Mouse (Mus musculus): ENCODE measurements around the gene Klhdc9.
A peak's percentile ranks its signal among the peaks of the same experiment; 100 is the strongest.

The Klhdc9 gene

GRCm38 (mm10) chr1:171360656-171361055 lies at the start of gene Klhdc9:
TSS of gene Klhdc9 (minus strand) at chr1:171360798.
- peak; percentile 98 for DNase-seq (ENCODE audit: low spot score)

- DNase-seq (ENCODE audit: low spot score), result peak; percentile 4
Observed at GRCm38 (mm10) chr1:171410231-171410630, 49.6 kb upstream of the Klhdc9 start.

GRCm38 (mm10) chr1:171407263-171407662 lies 46.7 kb upstream of the Klhdc9 start:
- DNase-seq (ENCODE audit: low spot score), result no peak

GRCm38 (mm10) chr1:171402991-171403390 lies 42.4 kb upstream of the Klhdc9 start:
- no peak for DNase-seq (ENCODE audit: low spot score)

GRCm38 (mm10) chr1:171401821-171402220 lies 41.2 kb upstream of the Klhdc9 start:
- DNase-seq (ENCODE audit: low spot score), result no peak

- DNase-seq (ENCODE audit: low spot score), result no peak
Observed at GRCm38 (mm10) chr1:171390101-171390500, 29.5 kb upstream of the Klhdc9 start.

GRCm38 (mm10) chr1:171388376-171389102 lies 27.9 kb upstream of the Klhdc9 start, which contains the start of gene Arhgap30:
TSS of gene Arhgap30 (plus strand) at chr1:171388954.
- no peak for DNase-seq (ENCODE audit: low spot score)

GRCm38 (mm10) chr1:171387099-171387498 lies 26.5 kb upstream of the Klhdc9 start:
- DNase-seq (ENCODE audit: low spot score), result peak; percentile 72

- no peak for DNase-seq (ENCODE audit: low spot score)
Observed at GRCm38 (mm10) chr1:171385171-171385570, 24.6 kb upstream of the Klhdc9 start.

GRCm38 (mm10) chr1:171384361-171384760 lies 23.8 kb upstream of the Klhdc9 start:
- DNase-seq (ENCODE audit: low spot score), result no peak

- no peak for DNase-seq (ENCODE audit: low spot score)
Observed at GRCm38 (mm10) chr1:171382096-171382620, 21.6 kb upstream of the Klhdc9 start.

GRCm38 (mm10) chr1:171379935-171380599 lies 19.5 kb upstream of the Klhdc9 start:
- DNase-seq (ENCODE audit: low spot score), result peak; percentile 85

- no peak for DNase-seq (ENCODE audit: low spot score)
Observed at GRCm38 (mm10) chr1:171378298-171378697, 17.7 kb upstream of the Klhdc9 start.

GRCm38 (mm10) chr1:171375646-171376097 lies 15.1 kb upstream of the Klhdc9 start:
- no peak for DNase-seq (ENCODE audit: low spot score)

- DNase-seq (ENCODE audit: low spot score), result no peak
Observed at GRCm38 (mm10) chr1:171373946-171374345, 13.3 kb upstream of the Klhdc9 start.

GRCm38 (mm10) chr1:171372880-171373279 lies 12.3 kb upstream of the Klhdc9 start:
- no peak for DNase-seq (ENCODE audit: low spot score)

GRCm38 (mm10) chr1:171369845-171370556 lies 9.4 kb upstream of the Klhdc9 start, which contains the start of gene Nectin4:
TSS of gene Nectin4 (plus strand) at chr1:171370099.
- no peak for DNase-seq (ENCODE audit: low spot score)

GRCm38 (mm10) chr1:171365934-171366333 lies 5.3 kb upstream of the Klhdc9 start:
- DNase-seq (ENCODE audit: low spot score), result no peak

GRCm38 (mm10) chr1:171361106-171362103 lies 807 bp upstream of the Klhdc9 start:
- DNase-seq (ENCODE audit: low spot score), result peak; percentile 92

GRCm38 (mm10) chr1:171360253-171360652 lies 345 bp downstream of the Klhdc9 start:
- DNase-seq (ENCODE audit: low spot score), result no peak

- DNase-seq (ENCODE audit: low spot score), result peak; percentile 67
Observed at GRCm38 (mm10) chr1:171358421-171358820, 2.2 kb downstream of the Klhdc9 start.

All from embryo, embryonic 10.5 days (tissue).